ENCODE assay signal across 12 mouse cellular contexts in the genomic region with DNA sequence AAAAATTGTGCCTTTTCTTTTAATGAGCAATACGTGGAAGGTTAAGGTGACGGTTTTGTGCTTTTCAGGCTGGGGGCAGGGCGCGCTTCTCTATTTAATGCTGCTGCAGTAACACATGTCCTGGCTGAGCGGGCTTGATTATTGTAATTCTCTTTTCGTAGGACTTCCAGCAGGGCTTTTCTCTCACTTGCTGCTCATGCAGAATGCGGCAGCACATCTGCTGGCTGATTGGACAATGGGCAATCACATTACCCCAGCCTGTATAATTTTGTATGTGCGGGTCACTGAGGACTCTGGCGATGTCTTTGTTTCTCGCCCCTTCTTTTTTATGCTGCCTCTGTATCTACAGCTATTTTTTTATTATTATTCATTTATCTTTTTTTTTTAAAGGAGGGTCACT.
DNase-seq lines count a peak whose midpoint lies in the region; ATAC-seq lines count a peak whose summit lies in the region.
"Had no signal": no experiment of that assay in that cellular context is flagged by ENCODE, and none has a peak within 500 bp of the region (broad histone marks: within the 10 kb centered on the region; RNA-seq: fewer than 3 reads in every experiment).

No protein-coding gene starts in this region.

- H3K27ac ChIP-seq in embryonic facial prominence, embryonic 11.5 days (replicated peaks; ENCODE audit: low read depth, low read length), result no peak overlapping the region
- H3K27ac ChIP-seq in embryonic facial prominence, embryonic 10.5 days (replicated peaks), result no peak overlapping the region
- H3K27ac ChIP-seq in forebrain, embryonic 16.5 days (ENCODE audit: low read length), result peak overlapping the region; percentile 24; the same call in 1 of the 2 replicates
- peak overlapping the region; percentile 2; the same call in 1 of the 2 replicates for H3K27ac ChIP-seq in midbrain, embryonic 10.5 days (replicated peaks)
- H3K27ac ChIP-seq in neural tube, embryonic 15.5 days (replicated peaks), result peak overlapping the region; percentile 45
- H3K27ac ChIP-seq: embryonic facial prominence, embryonic 12.5 days; heart, embryonic 15.5 days had no signal

- no peaks in the 10 kb centered on the region for H3K27me3 ChIP-seq in embryonic facial prominence, embryonic 11.5 days (ENCODE audit: control insufficient read depth, insufficient read depth, low read length)
- no peaks in the 10 kb centered on the region for H3K27me3 ChIP-seq in embryonic facial prominence, embryonic 10.5 days (replicated peaks; ENCODE audit: low read depth, poor library complexity, severe bottlenecking)
- H3K27me3 ChIP-seq in forebrain, embryonic 16.5 days (replicated peaks; ENCODE audit: control insufficient read depth, insufficient read depth, low read length), result no peaks in the 10 kb centered on the region
- no peaks in the 10 kb centered on the region for H3K27me3 ChIP-seq in midbrain, embryonic 10.5 days (ENCODE audit: low read depth, poor library complexity, severe bottlenecking)
- no peaks in the 10 kb centered on the region for H3K27me3 ChIP-seq in neural tube, embryonic 15.5 days (replicated peaks)
- H3K27me3 ChIP-seq: embryonic facial prominence, embryonic 12.5 days; heart, embryonic 15.5 days had no signal

- ATAC-seq in embryonic facial prominence, embryonic 11.5 days (replicated peaks; ENCODE audit: insufficient number of reproducible peaks, low FRiP score, low TSS enrichment, low read depth), result 0 out of 2 replicates have a peak, but pooled peaks have one; percentile 34
- ATAC-seq in forebrain, embryonic 16.5 days, result peak; percentile 94
- peak; percentile 91 for ATAC-seq in neural tube, embryonic 15.5 days (ENCODE audit: low FRiP score)

- H3K4me2 ChIP-seq in embryonic facial prominence, embryonic 11.5 days (ENCODE audit: low read depth, low read length), result no peak overlapping the region
- H3K4me2 ChIP-seq in forebrain, embryonic 16.5 days (ENCODE audit: low read length), result peak overlapping the region; percentile 28
- H3K4me2 ChIP-seq in neural tube, embryonic 15.5 days, result peak overlapping the region; percentile 34
- H3K4me2 ChIP-seq: embryonic facial prominence, embryonic 12.5 days; heart, embryonic 15.5 days had no signal

- H3K36me3 ChIP-seq in embryonic facial prominence, embryonic 11.5 days (replicated peaks; ENCODE audit: control insufficient read depth, insufficient read depth, low read depth, low read length), result no peaks in the 10 kb centered on the region
- H3K36me3 ChIP-seq in embryonic facial prominence, embryonic 10.5 days (replicated peaks), result no peaks in the 10 kb centered on the region
- no peaks in the 10 kb centered on the region for H3K36me3 ChIP-seq in forebrain, embryonic 16.5 days (ENCODE audit: control insufficient read depth, insufficient read depth)
- H3K36me3 ChIP-seq in midbrain, embryonic 10.5 days, result no peaks in the 10 kb centered on the region
- no peaks in the 10 kb centered on the region for H3K36me3 ChIP-seq in neural tube, embryonic 15.5 days
- H3K36me3 ChIP-seq: embryonic facial prominence, embryonic 12.5 days; heart, embryonic 15.5 days had no signal

- H3K9ac ChIP-seq in embryonic facial prominence, embryonic 11.5 days (replicated peaks; ENCODE audit: low read length), result no peak overlapping the region
- H3K9ac ChIP-seq in forebrain, embryonic 16.5 days (replicated peaks; ENCODE audit: low read depth, low read length), result no peak overlapping the region
- no peak overlapping the region for H3K9ac ChIP-seq in neural tube, embryonic 15.5 days (replicated peaks)
- H3K9ac ChIP-seq: embryonic facial prominence, embryonic 12.5 days; heart, embryonic 15.5 days had no signal

- no peaks in the 10 kb centered on the region for H3K9me3 ChIP-seq in embryonic facial prominence, embryonic 11.5 days (replicated peaks; ENCODE audit: control insufficient read depth, low read length)
- H3K9me3 ChIP-seq in embryonic facial prominence, embryonic 10.5 days, result no peaks in the 10 kb centered on the region
- 0 out of 2 replicates have a peak, but pooled peaks cover 3% of the 10 kb centered on the region for H3K9me3 ChIP-seq in forebrain, embryonic 16.5 days (ENCODE audit: control insufficient read depth, low read length)
- no peaks in the 10 kb centered on the region for H3K9me3 ChIP-seq in midbrain, embryonic 10.5 days (replicated peaks)
- no peaks in the 10 kb centered on the region for H3K9me3 ChIP-seq in neural tube, embryonic 15.5 days (replicated peaks)
- H3K9me3 ChIP-seq: embryonic facial prominence, embryonic 12.5 days; heart, embryonic 15.5 days had no signal

- no peak overlapping the region for H3K4me3 ChIP-seq in embryonic facial prominence, embryonic 11.5 days (ENCODE audit: low read depth, low read length)
- H3K4me3 ChIP-seq in embryonic facial prominence, embryonic 10.5 days, result no peak overlapping the region
- no peak overlapping the region for H3K4me3 ChIP-seq in forebrain, embryonic 16.5 days (replicated peaks; ENCODE audit: low read length)
- no peak overlapping the region for H3K4me3 ChIP-seq in midbrain, embryonic 10.5 days
- H3K4me3 ChIP-seq in neural tube, embryonic 15.5 days (replicated peaks), result 0 out of 2 replicates have a peak overlapping the region, but pooled peaks have one; percentile 3
- H3K4me3 ChIP-seq: embryonic facial prominence, embryonic 12.5 days; heart, embryonic 15.5 days had no signal

- no peaks in the 10 kb centered on the region for H3K4me1 ChIP-seq in embryonic facial prominence, embryonic 11.5 days (ENCODE audit: control insufficient read depth, insufficient read depth, low read length)
- H3K4me1 ChIP-seq in embryonic facial prominence, embryonic 10.5 days, result no peaks in the 10 kb centered on the region
- H3K4me1 ChIP-seq in forebrain, embryonic 16.5 days (replicated peaks; ENCODE audit: control insufficient read depth, insufficient read depth, low read length), result peaks cover 5% of the 10 kb centered on the region; the same call in 1 of the 2 replicates
- H3K4me1 ChIP-seq in midbrain, embryonic 10.5 days, result peaks cover 9% of the 10 kb centered on the region
- peaks cover 6% of the 10 kb centered on the region for H3K4me1 ChIP-seq in neural tube, embryonic 15.5 days
- H3K4me1 ChIP-seq: embryonic facial prominence, embryonic 12.5 days; heart, embryonic 15.5 days had no signal

- 71% methylated on average over 10 of the region's 10 CpGs for WGBS in embryonic facial prominence, embryonic 11.5 days
- WGBS in embryonic facial prominence, embryonic 10.5 days, result 76% methylated on average over 10 of the region's 10 CpGs
- WGBS in forebrain, embryonic 16.5 days, result 22% methylated on average over 10 of the region's 10 CpGs
- 65% methylated on average over 10 of the region's 10 CpGs for WGBS in midbrain, embryonic 10.5 days
- 17% methylated on average over 10 of the region's 10 CpGs for WGBS in neural tube, embryonic 15.5 days

- DNase-seq in embryonic facial prominence, embryonic 11.5 days (ENCODE audit: low spot score), result peak; percentile 6
- no peak for DNase-seq in embryonic facial prominence, embryonic 10.5 days (ENCODE audit: low spot score)
- DNase-seq in midbrain, embryonic 10.5 days (ENCODE audit: low spot score), result peak; percentile 14
- DNase-seq in natural killer cell, adult 2 months (ENCODE audit: low spot score in 2 of 2), result no peak
- no peak for DNase-seq in frontal cortex, postnatal 25 days (ENCODE audit: low spot score in 2 of 2)
- no peak for DNase-seq in adrenal gland, postnatal 10 days
- DNase-seq: adrenal gland, adult 8-10 months; lung, postnatal 14 days had no signal

Comparison
In these comparisons a context has a peak if more than half of its experiments do, and no peak if none do; other contexts are left out.
1. DNase-seq: peak in embryonic facial prominence, embryonic 11.5 days (single experiment) and midbrain, embryonic 10.5 days (single experiment); none in embryonic facial prominence, embryonic 10.5 days (single experiment), natural killer cell, adult 2 months (0 of 2), frontal cortex, postnatal 25 days (0 of 2) and adrenal gland, postnatal 10 days (single experiment).
2. ATAC-seq: peak in every context shown above with its lines; median percentile 94 in forebrain, embryonic 16.5 days; 91 in neural tube, embryonic 15.5 days; 34 in embryonic facial prominence, embryonic 11.5 days.
3. H3K27ac ChIP-seq: peak in forebrain, embryonic 16.5 days (single experiment), midbrain, embryonic 10.5 days (single experiment) and neural tube, embryonic 15.5 days (single experiment); none in embryonic facial prominence, embryonic 11.5 days (single experiment) and embryonic facial prominence, embryonic 10.5 days (single experiment).